Mouse (Mus musculus) bone marrow, adult 2 months (tissue): ENCODE data around the gene Gpr157. TPM values are rescaled to one million over a fixed set of nuclear protein-coding genes. Genes with fewer than 3 reads are reported as not detected.
A peak's percentile ranks its signal among the peaks of the same experiment; 100 is the strongest.

Source experiments
- H3K27ac ChIP-seq: fragments of 200-500 bp; 2 replicates; pipeline ENCODE4 v1.5.1; 2012; ENCODE audit warnings: low read depth, mild to moderate bottlenecking, control low read depth, inconsistent platforms, low read length; ENCODE audit not compliant: control insufficient read depth, poor library complexity, insufficient read depth
- H3K4me1 ChIP-seq: fragments of 200-500 bp; 2 replicates; pipeline ENCODE4 v1.6.1; 2011; ENCODE audit warnings: low read length; ENCODE audit not compliant: control insufficient read depth, insufficient read depth
- H3K4me3 ChIP-seq: fragments of 200-500 bp; replicated peaks from 2 replicates; pipeline ENCODE3; 2011; ENCODE audit warnings: mild to moderate bottlenecking, low read depth, low read length, control low read depth; ENCODE audit not compliant: control insufficient read depth
- CTCF ChIP-seq: fragments of 200-500 bp; IDR thresholded peaks from 2 replicates; pipeline ENCODE4 v1.5.1; 2011; ENCODE audit warnings: low read length, control low read depth; ENCODE audit not compliant: control insufficient read depth, insufficient read depth
- POLR2A ChIP-seq: fragments of 200-500 bp; IDR thresholded peaks from 2 replicates; pipeline ENCODE4 v1.6.1; 2011; ENCODE audit warnings: low read depth, mild to moderate bottlenecking, control low read depth, low read length, borderline replicate concordance; ENCODE audit not compliant: control insufficient read depth
- WGBS: fragments of 180-500 bp; shearing (Covaris S2); methylation state at CpG from one replicate; pipeline ENCODE4 v1.1.7; 2018; 5-methylcytosine and 5-hydroxymethylcytosine counted together
- polyA plus RNA-seq: library from polyadenylated mRNA; stranded (reverse); fragments of >200 nt; gene quantifications from 2 replicates; pipeline ENCODE4 v1.2.4, GENCODE M21; 2011; ENCODE audit warnings: low replicate concordance; ENCODE audit not compliant: missing spikeins, insufficient read depth, insufficient read length

Gene Gpr157
- polyA plus RNA-seq, 1 experiment = 1.6 TPM

- Histone ChIP-seq H3K4me3 (no peak overlapping the region), H3K4me1 (peaks cover 1% of the 10 kb centered on the region; the same call in 1 of the 2 replicates), H3K27ac (no peak overlapping the region)
- WGBS = 40% methylated on average over 3 of the region's 3 CpGs
- TF ChIP-seq CTCF = peak; percentile 40; the same call in 1 of the 2 replicates
- TF ChIP-seq POLR2A = no peak
Measured at GRCm38 (mm10) chr4:150092583-150092902, 5.4 kb downstream of the Gpr157 start.

GRCm38 (mm10) chr4:150093560-150094462 is 6.6 kb downstream of the Gpr157 start:
- TF ChIP-seq CTCF (no peak), POLR2A (no peak)
- H3K4me1 ChIP-seq = peaks cover 1% of the 10 kb centered on the region; the same call in 1 of the 2 replicates
- no peak overlapping the region for H3K27ac ChIP-seq
- WGBS = 33% methylated on average over 12 of the region's 12 CpGs
- H3K4me3 ChIP-seq = no peak overlapping the region

GRCm38 (mm10) chr4:150094463-150094789 is 7.3 kb downstream of the Gpr157 start:
- 75% methylated on average over 5 of the region's 5 CpGs for WGBS

GRCm38 (mm10) chr4:150096309-150096708 is 9.1 kb downstream of the Gpr157 start:
- Histone ChIP-seq H3K4me1 (no peaks in the 10 kb centered on the region; the same call in 1 of the 2 replicates), H3K27ac (no peak overlapping the region), H3K4me3 (no peak overlapping the region)
- 59% methylated on average over 7 of the region's 7 CpGs for WGBS
- no peak for TF ChIP-seq CTCF
- no peak for TF ChIP-seq POLR2A

More at GRCm38 (mm10) chr4:150094463-150094789, 7.3 kb downstream of the Gpr157 start:
- TF ChIP-seq POLR2A (no peak), CTCF (no peak)
- no peak overlapping the region for H3K27ac ChIP-seq
- no peaks in the 10 kb centered on the region; the same call in 1 of the 2 replicates for H3K4me1 ChIP-seq
- no peak overlapping the region for H3K4me3 ChIP-seq

- H3K27ac ChIP-seq = no peak overlapping the region
- 44% methylated on average over 4 of the region's 4 CpGs for WGBS
- no peak overlapping the region for H3K4me3 ChIP-seq
- H3K4me1 ChIP-seq = no peaks in the 10 kb centered on the region; the same call in 1 of the 2 replicates
- TF ChIP-seq POLR2A = no peak
- no peak for TF ChIP-seq CTCF
Measured at GRCm38 (mm10) chr4:150097847-150098246, 10.7 kb downstream of the Gpr157 start.

- 20% methylated on average over 10 of the region's 10 CpGs for WGBS
- Histone ChIP-seq H3K4me1 (no peaks in the 10 kb centered on the region; the same call in 1 of the 2 replicates), H3K4me3 (no peak overlapping the region), H3K27ac (no peak overlapping the region)
- TF ChIP-seq CTCF (peak; percentile 87), POLR2A (no peak)
Measured at GRCm38 (mm10) chr4:150098880-150099279, 11.7 kb downstream of the Gpr157 start.

- no peak overlapping the region for H3K4me3 ChIP-seq
- no peak for TF ChIP-seq CTCF
- no peak for TF ChIP-seq POLR2A
- no peak overlapping the region for H3K27ac ChIP-seq
- WGBS = 90% methylated on average over 7 of the region's 7 CpGs
- no peaks in the 10 kb centered on the region for H3K4me1 ChIP-seq
Measured at GRCm38 (mm10) chr4:150102822-150103221, 15.7 kb downstream of the Gpr157 start.

- WGBS = 71% methylated on average over 7 of the region's 7 CpGs
Measured at GRCm38 (mm10) chr4:150105671-150106070, 18.5 kb downstream of the Gpr157 start.

More at GRCm38 (mm10) chr4:150105671-150106070, 18.5 kb downstream of the Gpr157 start:
- no peaks in the 10 kb centered on the region for H3K4me1 ChIP-seq
- H3K27ac ChIP-seq = no peak overlapping the region
- TF ChIP-seq POLR2A (no peak), CTCF (no peak)
- H3K4me3 ChIP-seq = no peak overlapping the region
